Mouse (Mus musculus) forebrain, embryonic 11.5 days (tissue): ENCODE measurements around the gene Cntn5. TPM values are rescaled to one million over a fixed set of nuclear protein-coding genes. Genes with fewer than 3 reads are reported as not detected.

ENCODE experiments used
- ATAC-seq: fragments of 200-750 bp; cut with Nextera tagmentation; replicated peaks from 2 replicates; pipeline ENCODE4 v1.8.0; 2017; ENCODE audit warnings: moderate TSS enrichment; ENCODE audit not compliant: low FRiP score
- DNase-seq: peaks from one replicate; pipeline ENCODE4 v3.0.0-alpha.2; 2017; ENCODE audit warnings: low spot score
- H3K27ac ChIP-seq: fragments of 300-500 bp; sonication (generic); 2 replicates; pipeline ENCODE4 v1.5.1; 2014; ENCODE audit warnings: low read depth, low read length
- H3K27me3 ChIP-seq: fragments of 300-500 bp; sonication (generic); 2 replicates; pipeline ENCODE4 v1.6.1; 2014; ENCODE audit warnings: mild to moderate bottlenecking, low read length, mixed read lengths; ENCODE audit not compliant: control insufficient read depth, insufficient read depth
- H3K36me3 ChIP-seq: fragments of 300-500 bp; sonication (generic); 2 replicates; pipeline ENCODE4 v1.6.1; 2014; ENCODE audit warnings: mild to moderate bottlenecking, low read length, moderate library complexity, mixed read lengths; ENCODE audit not compliant: control insufficient read depth, insufficient read depth
- H3K4me1 ChIP-seq: fragments of 300-500 bp; sonication (generic); replicated peaks from 2 replicates; pipeline ENCODE4 v1.6.1; 2014; ENCODE audit warnings: low read length, mixed read lengths; ENCODE audit not compliant: control insufficient read depth, insufficient read depth
- H3K4me2 ChIP-seq: fragments of 300-500 bp; sonication (generic); 2 replicates; pipeline ENCODE4 v1.6.1; 2014; ENCODE audit warnings: low read depth, mild to moderate bottlenecking, low read length, moderate library complexity, mixed read lengths; ENCODE audit not compliant: severe bottlenecking
- H3K4me3 ChIP-seq: fragments of 300-500 bp; sonication (generic); 2 replicates; pipeline ENCODE4 v1.5.1; 2014; ENCODE audit warnings: low read depth, low read length
- H3K9ac ChIP-seq: fragments of 300-500 bp; sonication (generic); 2 replicates; pipeline ENCODE4 v1.6.1; 2014; ENCODE audit warnings: low read length
- H3K9me3 ChIP-seq: fragments of 300-500 bp; sonication (generic); 2 replicates; pipeline ENCODE4 v1.6.1; 2016; ENCODE audit warnings: low read length, mixed read lengths; ENCODE audit not compliant: control insufficient read depth
- WGBS: fragments of 180-500 bp; shearing (Covaris S2); extraction: QIAGEN DNeasy Blood & Tissue Kit; methylation state at CpG from one replicate; pipeline ENCODE4 v1.1.7; 2014; 5-methylcytosine and 5-hydroxymethylcytosine counted together
- microRNA-seq: library from miRNA; unstranded; fragments of <30 nt; microRNA quantifications from one replicate; pipeline ENCODE4, GENCODE M21; 2016; ENCODE audit not compliant: insufficient number of aligned reads
- polyA plus RNA-seq: library from polyadenylated mRNA; unstranded; fragments of >200 nt; fragmentation: Nextera tagmentation; extraction: Ambion mirVana; gene quantifications from 2 replicates; pipeline ENCODE4 v1.2.1, GENCODE M21; 2014

The Cntn5 gene
- polyA plus RNA-seq, 1 experiment from 2014 or later = 2.4 TPM

DNA sequence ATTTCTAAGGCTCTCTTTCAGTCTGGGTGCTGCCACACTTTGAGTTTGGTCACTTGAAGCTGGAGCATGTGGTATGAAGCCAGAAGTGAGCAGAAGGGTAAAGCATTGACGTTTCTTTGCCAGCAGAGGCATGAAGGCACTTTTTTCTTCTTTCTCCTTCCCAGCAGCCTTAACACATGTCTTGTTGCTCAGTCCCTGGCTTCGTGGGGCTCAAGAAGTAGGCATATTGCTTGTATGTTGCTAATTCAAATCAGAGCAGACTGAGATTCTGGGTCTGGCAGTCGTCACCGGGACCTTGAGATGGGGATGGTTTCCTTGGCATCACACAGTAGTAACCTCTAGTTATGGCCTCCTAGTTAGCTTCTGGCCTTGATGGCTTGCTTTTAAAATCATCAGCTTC, 1228.5 kb downstream of the Cntn5 start:
- DNase-seq (no peak), ATAC-seq (no peak)
- Histone ChIP-seq H3K9ac (no peak overlapping the region), H3K27ac (no peak overlapping the region), H3K4me1 (no peaks in the 10 kb centered on the region; the same call in 1 of the 2 replicates), H3K27me3 (no peaks in the 10 kb centered on the region), H3K4me2 (no peak overlapping the region), H3K4me3 (no peak overlapping the region), H3K36me3 (no peaks in the 10 kb centered on the region), H3K9me3 (no peaks in the 10 kb centered on the region)
- 81% methylated on average over 4 of the region's 4 CpGs for WGBS

GRCm38 (mm10) chr9:9674531-9674930, 1230.0 kb downstream of the Cntn5 start:
- DNase-seq (no peak), ATAC-seq (no peak)
- Histone ChIP-seq H3K4me1 (no peaks in the 10 kb centered on the region; the same call in 1 of the 2 replicates), H3K9me3 (no peaks in the 10 kb centered on the region), H3K4me3 (no peak overlapping the region), H3K36me3 (no peaks in the 10 kb centered on the region), H3K27ac (no peak overlapping the region), H3K27me3 (no peaks in the 10 kb centered on the region), H3K9ac (no peak overlapping the region), H3K4me2 (no peak overlapping the region)
- WGBS = 88% methylated on average over 5 of the region's 5 CpGs

DNA sequence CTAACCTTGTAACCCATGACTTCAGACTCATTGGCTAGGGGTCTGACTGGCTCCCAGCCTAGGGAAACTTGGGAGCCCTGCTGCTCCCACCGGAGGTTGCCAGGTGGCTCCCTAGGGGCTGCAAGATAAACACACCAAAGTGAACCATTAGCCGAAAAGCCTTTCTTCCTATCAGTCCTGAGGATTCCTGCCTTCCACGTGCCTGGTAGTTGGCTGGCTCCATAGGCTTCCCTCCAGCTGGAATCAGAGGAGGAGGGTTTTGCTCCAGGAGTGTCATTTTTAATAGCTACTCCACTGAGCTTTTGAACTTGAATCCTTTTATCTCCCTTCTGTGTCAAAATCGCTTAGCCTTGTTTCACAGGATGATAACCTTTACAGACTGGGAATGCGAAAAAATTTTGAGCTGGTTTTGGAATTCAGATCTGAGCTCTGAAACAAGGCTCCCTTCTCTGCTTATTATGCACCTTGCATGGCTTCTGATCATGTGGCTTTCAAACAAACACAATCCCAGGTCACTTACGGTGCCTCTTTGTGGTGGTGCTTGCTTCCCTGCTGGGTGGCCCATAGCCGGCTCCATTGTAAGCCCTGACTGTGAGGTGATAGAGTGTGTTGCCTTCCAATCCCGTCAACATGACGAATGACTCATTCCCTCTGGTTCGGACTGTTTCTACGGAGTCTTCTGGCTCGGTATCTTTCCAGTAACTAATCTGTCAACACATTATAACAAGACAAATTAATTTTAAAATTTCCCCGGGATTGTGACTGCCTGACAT, 1231.1 kb downstream of the Cntn5 start:
- Histone ChIP-seq H3K4me2 (no peak overlapping the region), H3K27ac (no peak overlapping the region), H3K9me3 (no peaks in the 10 kb centered on the region), H3K27me3 (no peaks in the 10 kb centered on the region), H3K9ac (no peak overlapping the region), H3K4me1 (no peaks in the 10 kb centered on the region; the same call in 1 of the 2 replicates), H3K36me3 (no peaks in the 10 kb centered on the region), H3K4me3 (no peak overlapping the region)
- DNase-seq (no peak), ATAC-seq (peak; percentile 52)
- WGBS = 12% methylated on average over 13 of the region's 13 CpGs

GRCm38 (mm10) chr9:9653463-9653862, 1251.1 kb downstream of the Cntn5 start:
- 87% methylated on average over 3 of the region's 3 CpGs for WGBS
- DNase-seq (no peak), ATAC-seq (no peak)
- Histone ChIP-seq H3K9me3 (no peaks in the 10 kb centered on the region), H3K4me3 (no peak overlapping the region), H3K36me3 (no peaks in the 10 kb centered on the region), H3K4me2 (no peak overlapping the region), H3K27ac (no peak overlapping the region), H3K9ac (no peak overlapping the region), H3K4me1 (no peaks in the 10 kb centered on the region), H3K27me3 (no peaks in the 10 kb centered on the region)

GRCm38 (mm10) chr9:9647361-9647760, 1257.2 kb downstream of the Cntn5 start:
- no peak overlapping the region for H3K27ac ChIP-seq
- H3K9ac ChIP-seq = no peak overlapping the region
- DNase-seq = no peak
- no peak overlapping the region for H3K4me3 ChIP-seq
- no peaks in the 10 kb centered on the region for H3K36me3 ChIP-seq
- WGBS = 85% methylated on average over 3 of the region's 3 CpGs
- H3K9me3 ChIP-seq = no peaks in the 10 kb centered on the region
- no peak for ATAC-seq
- no peak overlapping the region for H3K4me2 ChIP-seq
- H3K4me1 ChIP-seq = no peaks in the 10 kb centered on the region
- no peaks in the 10 kb centered on the region for H3K27me3 ChIP-seq

DNA sequence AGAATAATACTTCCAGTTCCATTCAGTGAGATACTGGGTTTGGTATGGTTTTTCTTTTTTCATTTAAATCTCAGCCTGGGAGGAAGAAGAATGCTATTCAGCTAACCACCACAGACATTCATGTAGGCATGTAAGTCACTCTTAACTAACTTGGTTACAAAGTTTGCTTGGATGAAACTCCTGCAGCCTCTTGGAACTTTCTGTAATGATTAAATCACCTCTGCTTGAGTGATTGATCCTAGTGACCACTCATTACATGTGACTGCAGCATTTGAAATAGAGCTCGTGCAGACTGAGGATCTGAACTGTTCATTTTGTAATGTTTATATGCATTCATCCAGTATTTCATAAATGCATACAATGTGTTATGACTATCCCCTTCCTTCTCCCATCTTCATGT, 1258.3 kb downstream of the Cntn5 start:
- H3K36me3 ChIP-seq = no peaks in the 10 kb centered on the region
- no peak for DNase-seq
- H3K4me2 ChIP-seq = no peak overlapping the region
- no peak overlapping the region for H3K9ac ChIP-seq
- no peak for ATAC-seq
- H3K27me3 ChIP-seq = no peaks in the 10 kb centered on the region
- no peaks in the 10 kb centered on the region for H3K4me1 ChIP-seq
- H3K4me3 ChIP-seq = no peak overlapping the region
- no peak overlapping the region for H3K27ac ChIP-seq
- 74% methylated on average over 1 of the region's 1 CpGs for WGBS
- H3K9me3 ChIP-seq = no peaks in the 10 kb centered on the region

Small RNAs within 50 kb of the gene (microRNA-seq; reads per million reads assigned to microRNA genes)
- not detected for gene Gm24496
- not detected for gene Gm25086
- not detected for gene Gm26195
- not detected for gene Mir6237
